Mouse (Mus musculus) cerebellum, adult 2 months (tissue): ENCODE measurements around the gene Zfp385a.

Experiments used
- CTCF ChIP-seq: fragments of 200-500 bp; IDR thresholded peaks from 2 replicates; pipeline ENCODE4 v1.5.1; 2011; ENCODE audit warnings: low read depth, mild to moderate bottlenecking, control low read depth, low read length, moderate library complexity, borderline replicate concordance; ENCODE audit not compliant: insufficient read depth
- POLR2A ChIP-seq: fragments of 200-500 bp; IDR thresholded peaks from 2 replicates; pipeline ENCODE4 v1.6.1; 2011; ENCODE audit warnings: low read length, control low read depth, borderline replicate concordance; ENCODE audit not compliant: insufficient read depth

- TF ChIP-seq POLR2A (no peak), CTCF (no peak)
Measured at GRCm38 (mm10) chr15:103357817-103358216, 17.9 kb upstream of the Zfp385a start.
